Mouse (Mus musculus): ENCODE data around the gene Creb5. TPM values are rescaled to one million over a fixed set of nuclear protein-coding genes. Genes with fewer than 3 reads are reported as not detected.

Gene Creb5
- polyA plus RNA-seq, 1 experiment: 4.0 TPM

- TF ChIP-seq CTCF (IDR thresholded peaks at IDR 0.05; ENCODE audit: insufficient read depth, low read length) (no peak), POLR2A (IDR thresholded peaks at IDR 0.05; ENCODE audit: borderline replicate concordance, extremely low read depth, low read depth, low read length) (no peak)
- Histone ChIP-seq H3K4me3 (replicated peaks; ENCODE audit: extremely low read depth, low read depth, low read length) (no peak overlapping the region), H3K4me1 (ENCODE audit: control insufficient read depth, insufficient read depth, low read length) (peaks cover 2% of the 10 kb centered on the region)
- WGBS: 62% methylated on average over 3 of the region's 3 CpGs
- DNase-seq: no peak
These were observed 163.4 kb downstream of the Creb5 start for GRCm38 (mm10) chr6:53450494-53450893.

GRCm38 (mm10) chr6:53452240-53452639 is 165.2 kb downstream of the Creb5 start:
- TF ChIP-seq CTCF (IDR thresholded peaks at IDR 0.05; ENCODE audit: insufficient read depth, low read length): no peak
- TF ChIP-seq POLR2A (IDR thresholded peaks at IDR 0.05; ENCODE audit: borderline replicate concordance, extremely low read depth, low read depth, low read length): no peak
- peaks cover 2% of the 10 kb centered on the region for H3K4me1 ChIP-seq (ENCODE audit: control insufficient read depth, insufficient read depth, low read length)
- no peak overlapping the region for H3K4me3 ChIP-seq (replicated peaks; ENCODE audit: extremely low read depth, low read depth, low read length)
- no peak for DNase-seq
- 45% methylated on average over 6 of the region's 6 CpGs for WGBS

- Histone ChIP-seq H3K4me3 (replicated peaks; ENCODE audit: extremely low read depth, low read depth, low read length) (no peak overlapping the region), H3K4me1 (ENCODE audit: control insufficient read depth, insufficient read depth, low read length) (no peaks in the 10 kb centered on the region; the same call in 1 of the 2 replicates)
- TF ChIP-seq POLR2A (IDR thresholded peaks at IDR 0.05; ENCODE audit: borderline replicate concordance, extremely low read depth, low read depth, low read length) (no peak), CTCF (IDR thresholded peaks at IDR 0.05; ENCODE audit: insufficient read depth, low read length) (no peak)
- 53% methylated on average over 4 of the region's 4 CpGs for WGBS
- no peak for DNase-seq
These were observed 168.4 kb downstream of the Creb5 start for GRCm38 (mm10) chr6:53455442-53455841.

- 90% methylated on average over 5 of the region's 5 CpGs for WGBS
- no peak for DNase-seq
- Histone ChIP-seq H3K4me3 (replicated peaks; ENCODE audit: extremely low read depth, low read depth, low read length) (no peak overlapping the region), H3K4me1 (ENCODE audit: control insufficient read depth, insufficient read depth, low read length) (no peaks in the 10 kb centered on the region; the same call in 1 of the 2 replicates)
- no peak for TF ChIP-seq CTCF (IDR thresholded peaks at IDR 0.05; ENCODE audit: insufficient read depth, low read length)
- no peak for TF ChIP-seq POLR2A (IDR thresholded peaks at IDR 0.05; ENCODE audit: borderline replicate concordance, extremely low read depth, low read depth, low read length)
These were observed 169.0 kb downstream of the Creb5 start for GRCm38 (mm10) chr6:53456111-53456510.

GRCm38 (mm10) chr6:53459995-53460747 is 173.1 kb downstream of the Creb5 start:
- Histone ChIP-seq H3K4me1 (ENCODE audit: control insufficient read depth, insufficient read depth, low read length) (no peaks in the 10 kb centered on the region; the same call in 1 of the 2 replicates), H3K4me3 (replicated peaks; ENCODE audit: extremely low read depth, low read depth, low read length) (no peak overlapping the region)
- WGBS: 89% methylated on average over 6 of the region's 6 CpGs
- no peak for DNase-seq
- TF ChIP-seq CTCF (IDR thresholded peaks at IDR 0.05; ENCODE audit: insufficient read depth, low read length): no peak
- TF ChIP-seq POLR2A (IDR thresholded peaks at IDR 0.05; ENCODE audit: borderline replicate concordance, extremely low read depth, low read depth, low read length): no peak

- no peak for DNase-seq
- WGBS: 90% methylated on average over 6 of the region's 6 CpGs
- Histone ChIP-seq H3K4me3 (replicated peaks; ENCODE audit: extremely low read depth, low read depth, low read length) (no peak overlapping the region), H3K4me1 (ENCODE audit: control insufficient read depth, insufficient read depth, low read length) (no peaks in the 10 kb centered on the region)
- TF ChIP-seq CTCF (IDR thresholded peaks at IDR 0.05; ENCODE audit: insufficient read depth, low read length) (no peak), POLR2A (IDR thresholded peaks at IDR 0.05; ENCODE audit: borderline replicate concordance, extremely low read depth, low read depth, low read length) (no peak)
These were observed 174.0 kb downstream of the Creb5 start for GRCm38 (mm10) chr6:53461056-53461455.

DNA sequence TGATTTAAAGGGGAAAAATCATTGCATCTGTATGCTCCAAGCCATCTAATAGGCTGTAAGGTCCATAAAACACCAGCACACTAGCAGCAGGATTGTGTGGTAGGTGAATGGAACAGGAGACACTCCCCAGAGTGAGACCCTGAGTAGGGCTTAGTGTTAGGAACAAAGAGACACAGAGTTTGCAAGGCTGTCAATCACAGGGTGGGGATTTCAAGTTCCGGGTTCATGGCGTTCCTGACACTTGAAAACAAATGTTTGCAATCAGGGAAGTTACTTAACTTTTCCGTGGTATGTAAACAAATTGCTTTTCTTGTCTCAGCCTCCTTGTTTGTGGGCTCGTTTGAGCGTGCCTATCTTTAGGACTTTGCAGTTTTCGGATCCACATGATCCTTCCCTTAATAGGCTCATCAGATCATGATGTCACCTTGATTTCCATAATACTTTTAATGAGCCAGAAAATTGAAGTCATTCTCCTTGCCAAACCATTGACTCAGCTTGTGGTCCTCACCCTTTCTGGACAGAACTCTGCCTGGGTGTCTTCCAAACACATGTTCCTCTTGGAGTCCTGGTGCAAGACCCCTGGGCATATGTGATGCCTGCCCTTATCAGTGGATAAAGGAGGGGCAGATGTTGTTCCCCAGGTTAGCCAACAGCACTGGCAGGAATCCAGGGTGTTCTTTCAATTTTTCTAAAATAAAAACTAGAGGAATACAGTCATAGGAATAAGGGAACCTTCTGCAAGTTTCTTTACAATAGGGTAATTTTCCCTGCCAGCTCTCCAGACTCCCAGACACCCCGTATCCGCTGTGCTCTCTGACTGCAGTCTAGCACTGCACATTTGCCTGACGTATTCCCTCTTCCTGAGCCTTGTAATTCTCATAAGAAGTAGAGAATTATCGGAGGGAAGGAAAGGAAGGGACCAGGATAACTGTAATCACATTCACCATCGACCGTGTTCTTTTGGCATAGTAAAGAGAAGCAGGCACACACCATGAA is 175.0 kb downstream of the Creb5 start:
- WGBS: 52% methylated on average over 12 of the region's 12 CpGs
- Histone ChIP-seq H3K4me1 (ENCODE audit: control insufficient read depth, insufficient read depth, low read length) (no peaks in the 10 kb centered on the region), H3K4me3 (replicated peaks; ENCODE audit: extremely low read depth, low read depth, low read length) (no peak overlapping the region)
- no peak for TF ChIP-seq POLR2A (IDR thresholded peaks at IDR 0.05; ENCODE audit: borderline replicate concordance, extremely low read depth, low read depth, low read length)
- TF ChIP-seq CTCF (IDR thresholded peaks at IDR 0.05; ENCODE audit: insufficient read depth, low read length): no peak
- no peak for DNase-seq

DNA sequence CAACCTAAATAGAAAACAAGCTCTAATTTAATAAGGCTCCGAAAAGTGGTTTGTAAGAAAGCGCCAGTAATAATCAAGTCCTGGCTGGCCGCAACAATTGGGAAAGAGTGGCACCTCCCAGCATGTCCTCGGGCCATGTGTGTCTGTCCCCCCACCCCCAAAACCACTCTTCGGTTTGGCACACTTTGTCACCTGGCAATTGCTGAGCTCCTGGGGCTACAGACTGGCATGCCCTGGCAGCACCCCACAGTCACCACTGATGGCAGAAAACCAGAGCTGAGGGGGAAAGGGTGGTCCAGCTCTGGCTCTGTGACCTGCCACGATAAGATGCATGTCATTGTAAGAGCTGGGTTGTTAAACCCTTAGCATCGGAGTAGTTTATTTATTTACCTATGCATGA is 175.7 kb downstream of the Creb5 start:
- no peaks in the 10 kb centered on the region for H3K4me1 ChIP-seq (ENCODE audit: control insufficient read depth, insufficient read depth, low read length)
- DNase-seq: no peak
- WGBS: 62% methylated on average over 7 of the region's 7 CpGs
- TF ChIP-seq POLR2A (IDR thresholded peaks at IDR 0.05; ENCODE audit: borderline replicate concordance, extremely low read depth, low read depth, low read length): no peak
- TF ChIP-seq CTCF (IDR thresholded peaks at IDR 0.05; ENCODE audit: insufficient read depth, low read length): no peak
- H3K4me3 ChIP-seq (replicated peaks; ENCODE audit: extremely low read depth, low read depth, low read length): no peak overlapping the region

DNA sequence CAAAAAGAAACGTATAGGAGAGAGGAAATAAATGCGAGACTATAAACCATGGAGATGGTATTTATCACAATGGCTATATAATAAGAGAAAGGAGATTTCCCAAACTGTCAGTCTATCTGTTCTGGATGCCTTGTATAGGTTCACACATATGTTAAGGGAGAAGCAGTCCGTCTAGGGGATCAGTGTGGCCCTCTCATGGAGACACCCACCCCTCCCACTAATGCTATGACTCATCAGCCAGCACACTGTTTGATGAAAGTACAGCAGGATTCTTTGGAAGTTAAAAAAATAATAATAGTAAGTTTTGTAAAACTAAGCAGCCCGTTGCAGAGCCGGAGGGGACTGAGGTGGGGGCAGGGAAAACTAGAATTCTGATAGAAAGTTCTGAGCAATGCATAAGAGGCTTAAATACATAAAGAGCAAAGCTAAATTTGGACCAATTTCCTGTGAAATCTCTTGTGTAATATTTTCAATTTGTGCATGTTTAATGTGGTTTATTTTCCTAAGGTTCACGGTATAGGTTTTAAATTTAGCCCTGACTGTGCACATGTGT is 176.3 kb downstream of the Creb5 start:
- no peaks in the 10 kb centered on the region for H3K4me1 ChIP-seq (ENCODE audit: control insufficient read depth, insufficient read depth, low read length)
- TF ChIP-seq CTCF (IDR thresholded peaks at IDR 0.05; ENCODE audit: insufficient read depth, low read length) (no peak), POLR2A (IDR thresholded peaks at IDR 0.05; ENCODE audit: borderline replicate concordance, extremely low read depth, low read depth, low read length) (no peak)
- WGBS: 65% methylated on average over 6 of the region's 6 CpGs
- H3K4me3 ChIP-seq (replicated peaks; ENCODE audit: extremely low read depth, low read depth, low read length): no peak overlapping the region
- no peak for DNase-seq

Data from lung, adult 2 months (tissue).